Mouse (Mus musculus) erythroblast, embryonic 14.5 days (primary cell): Measurements from ENCODE around the gene Kdm6b.

Source experiments
- GATA1 ChIP-seq: IDR thresholded peaks from 2 replicates; pipeline ENCODE4 v1.6.1; 2012; ENCODE audit warnings: low read length, inconsistent platforms, mixed read lengths
- TAL1 ChIP-seq: IDR thresholded peaks from 3 replicates; pipeline ENCODE4 v1.6.1; 2012; ENCODE audit warnings: low read length, inconsistent platforms, mixed read lengths

DNA sequence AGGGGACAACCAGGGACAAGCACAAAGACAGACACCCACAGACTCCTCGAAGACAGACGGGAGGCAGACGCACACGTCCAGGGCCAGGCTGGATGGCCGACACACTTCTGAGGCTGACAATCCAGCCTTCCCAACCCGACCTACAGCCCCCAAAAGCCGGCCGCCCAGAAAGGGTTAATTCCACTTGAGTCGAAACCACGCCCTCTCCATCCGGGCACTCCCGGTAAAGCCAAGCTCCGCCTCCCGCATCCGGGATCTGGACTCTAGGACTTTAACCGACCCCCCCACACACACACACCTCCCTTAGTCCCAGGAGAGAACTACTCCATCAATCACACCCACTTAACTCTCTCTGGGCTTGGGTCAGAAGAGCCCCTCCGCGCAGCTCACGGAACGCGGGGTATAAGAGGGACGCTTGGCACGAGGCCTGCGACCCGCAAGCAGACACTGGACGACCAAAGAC, 2.4 kb downstream of the Kdm6b start:
- no peak for TF ChIP-seq GATA1
- TF ChIP-seq TAL1, result no peak
